Mouse (Mus musculus): ENCODE measurements around the gene Uaca.

Gene Uaca

GRCm38 (mm10) chr9:60829610-60830009, 35.3 kb downstream of the Uaca start:
- ATAC-seq (ENCODE audit: insufficient number of reproducible peaks, low FRiP score, low TSS enrichment), result no peak

DNA sequence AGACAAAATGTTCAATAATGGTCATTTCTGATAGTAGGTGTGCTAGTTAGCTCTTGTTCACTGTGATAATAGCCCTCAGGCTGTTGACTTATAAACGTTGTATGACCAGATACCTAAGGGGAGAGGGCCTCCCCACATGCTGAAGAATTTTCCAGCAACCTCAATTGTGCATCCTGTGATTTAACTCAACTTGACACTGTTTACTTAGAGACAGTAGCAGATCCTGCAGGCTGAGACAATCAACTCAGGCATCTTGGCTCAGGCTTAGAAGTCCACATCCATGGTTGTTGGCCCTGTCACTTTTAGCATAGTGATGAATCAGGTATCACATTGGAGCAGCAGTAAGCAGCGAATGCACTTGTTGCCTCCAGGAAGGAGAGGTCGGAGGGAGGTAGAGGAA, 35.7 kb downstream of the Uaca start:
- no peak for ATAC-seq (ENCODE audit: insufficient number of reproducible peaks, low FRiP score, low TSS enrichment)

- ATAC-seq (ENCODE audit: insufficient number of reproducible peaks, low FRiP score, low TSS enrichment), result no peak
These were observed 37.9 kb downstream of the Uaca start for GRCm38 (mm10) chr9:60832233-60832632.

- no peak for ATAC-seq (ENCODE audit: insufficient number of reproducible peaks, low FRiP score, low TSS enrichment)
These were observed 41.8 kb downstream of the Uaca start for GRCm38 (mm10) chr9:60836151-60836550.

DNA sequence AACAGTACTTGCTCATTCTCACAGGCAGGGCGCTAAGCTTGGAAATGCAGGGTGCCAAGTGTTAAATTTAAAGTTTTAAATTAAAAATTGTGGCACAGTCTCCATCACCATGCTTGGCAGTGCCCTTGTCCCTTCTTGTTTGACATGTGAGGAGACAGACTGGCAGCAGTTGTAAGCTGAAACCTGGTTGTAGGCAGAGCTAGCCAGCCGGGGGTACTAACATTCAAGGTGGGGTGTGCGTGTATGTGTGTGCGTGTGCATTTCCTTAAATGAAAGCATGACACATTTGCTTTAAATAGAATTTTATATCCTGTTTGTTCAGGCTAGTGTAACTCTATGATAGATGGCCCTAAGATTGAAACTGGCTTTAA, 42.7 kb downstream of the Uaca start:
- no peak for ATAC-seq (ENCODE audit: insufficient number of reproducible peaks, low FRiP score, low TSS enrichment)

DNA sequence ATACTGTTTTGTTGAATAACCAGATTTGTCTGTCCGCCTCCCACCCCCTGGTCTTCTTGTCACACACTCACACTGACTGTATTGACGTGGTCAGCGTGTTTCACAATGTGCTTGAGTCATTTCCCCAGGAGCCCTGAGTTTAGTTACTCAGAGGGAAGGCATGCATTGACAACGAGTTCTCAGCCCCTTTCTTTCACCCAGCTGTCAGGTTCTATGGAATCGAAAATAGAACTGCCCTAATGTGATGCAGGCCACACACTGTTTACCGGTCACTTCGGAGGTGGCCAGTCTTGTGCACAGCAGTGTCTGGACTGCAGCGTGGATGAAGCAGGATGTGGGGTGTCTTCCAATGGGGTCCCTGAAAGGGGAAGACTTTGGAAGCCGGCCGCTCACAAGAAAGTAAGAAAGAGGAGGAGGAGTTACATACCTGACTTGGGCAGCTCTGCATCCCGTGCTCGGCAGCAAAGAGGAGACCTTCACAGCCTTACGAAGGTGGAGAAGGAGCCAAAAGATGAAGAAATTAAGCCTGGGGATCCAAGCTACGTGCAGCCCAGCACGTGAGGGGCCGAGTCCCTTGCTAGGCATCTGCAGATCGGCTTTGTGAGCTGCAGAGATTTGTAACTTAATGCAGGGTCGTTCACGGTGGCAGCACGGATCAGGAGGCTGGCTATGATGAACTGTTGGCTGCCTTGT, 43.3 kb downstream of the Uaca start:
- ATAC-seq (ENCODE audit: insufficient number of reproducible peaks, low FRiP score, low TSS enrichment), result no peak

DNA sequence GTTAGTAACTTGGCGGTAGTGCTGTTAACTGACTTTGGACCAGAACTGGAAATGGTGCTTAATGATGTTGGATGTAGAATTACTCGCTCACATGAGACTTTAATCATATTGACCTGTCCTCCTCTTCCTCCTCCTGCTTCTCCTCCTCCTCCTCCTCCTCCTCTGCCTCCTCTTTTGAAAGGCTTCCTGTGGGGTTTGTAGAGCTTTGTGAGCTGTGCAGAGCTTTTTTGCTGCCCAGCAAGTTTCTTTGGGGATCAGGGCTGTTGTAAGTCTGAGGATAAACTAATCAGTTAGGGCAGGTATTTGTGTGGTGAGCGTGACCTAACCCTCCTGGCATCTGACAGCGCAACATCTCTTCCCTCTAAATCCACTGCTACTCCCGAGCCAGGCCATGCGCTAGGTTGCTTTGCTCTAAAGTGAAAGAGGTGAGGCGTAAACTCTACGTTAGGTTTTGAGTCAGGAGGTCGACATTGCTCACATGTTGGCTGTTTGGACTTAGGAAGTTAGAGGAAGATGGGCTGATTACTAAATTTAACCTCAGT, 44.1 kb downstream of the Uaca start:
- ATAC-seq (ENCODE audit: insufficient number of reproducible peaks, low FRiP score, low TSS enrichment), result no peak

DNA sequence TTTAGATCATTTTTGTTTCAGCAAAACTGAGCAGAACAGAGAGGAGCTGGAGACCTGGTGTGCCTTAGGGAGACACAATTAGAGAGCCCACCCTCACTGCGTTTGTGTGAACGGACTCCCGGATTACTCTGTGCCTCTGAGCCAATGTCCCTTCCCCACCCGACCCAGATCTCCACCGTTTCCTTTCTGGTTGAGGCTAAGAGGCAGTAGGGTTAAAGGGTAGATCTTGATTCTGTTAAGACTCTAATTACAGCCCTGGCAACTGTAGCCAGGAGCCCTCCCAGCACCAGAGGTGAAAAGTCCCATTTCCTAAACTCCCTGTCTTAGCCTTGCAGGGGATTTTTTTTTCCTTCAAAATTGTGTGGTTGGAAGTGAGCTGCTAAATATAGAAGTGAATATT, 47.1 kb downstream of the Uaca start:
- ATAC-seq (ENCODE audit: insufficient number of reproducible peaks, low FRiP score, low TSS enrichment), result no peak

- ATAC-seq (ENCODE audit: insufficient number of reproducible peaks, low FRiP score, low TSS enrichment), result no peak
These were observed 49.2 kb downstream of the Uaca start for GRCm38 (mm10) chr9:60843415-60844076.

- no peak for ATAC-seq (ENCODE audit: insufficient number of reproducible peaks, low FRiP score, low TSS enrichment)
These were observed 54.4 kb downstream of the Uaca start for GRCm38 (mm10) chr9:60848730-60849129.

DNA sequence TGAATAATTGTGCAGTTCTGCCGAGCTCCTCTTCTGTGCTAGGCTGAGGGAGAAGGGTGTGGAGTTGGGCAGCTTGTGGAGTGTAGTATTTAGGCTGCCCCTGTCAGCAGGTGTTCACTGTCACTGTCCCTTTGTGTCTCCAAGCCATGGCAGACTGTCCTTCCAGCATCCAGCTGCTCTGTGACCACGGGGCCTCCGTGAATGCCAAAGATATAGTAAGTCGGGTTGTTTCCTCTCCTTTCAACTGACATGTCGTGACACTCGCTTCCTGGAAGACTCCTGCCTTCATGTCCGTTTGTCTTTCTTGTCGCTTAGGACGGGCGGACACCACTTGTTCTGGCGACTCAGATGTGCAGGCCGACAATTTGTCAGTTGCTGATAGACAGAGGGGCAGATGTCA, 55.6 kb downstream of the Uaca start:
- no peak for ATAC-seq (ENCODE audit: insufficient number of reproducible peaks, low FRiP score, low TSS enrichment)

DNA sequence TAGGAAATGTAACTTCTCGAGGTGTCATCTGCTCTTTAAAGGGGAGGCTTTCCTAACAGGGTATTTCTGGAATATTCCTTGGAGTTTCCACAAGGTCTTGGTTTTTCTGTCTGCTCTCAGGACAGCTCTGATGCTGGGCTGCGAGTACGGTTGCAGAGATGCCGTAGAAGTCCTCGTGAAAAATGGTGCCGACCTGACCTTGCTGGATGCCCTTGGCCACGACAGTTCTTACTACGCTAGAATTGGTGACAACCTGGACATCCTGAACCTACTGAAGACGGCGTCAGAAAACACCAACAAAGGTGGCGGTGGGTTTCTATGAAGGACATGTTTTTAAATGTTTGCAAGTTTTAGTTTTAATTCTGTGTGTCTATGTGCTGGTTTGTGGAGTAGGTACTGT, 59.9 kb downstream of the Uaca start:
- no peak for ATAC-seq (ENCODE audit: insufficient number of reproducible peaks, low FRiP score, low TSS enrichment)

DNA sequence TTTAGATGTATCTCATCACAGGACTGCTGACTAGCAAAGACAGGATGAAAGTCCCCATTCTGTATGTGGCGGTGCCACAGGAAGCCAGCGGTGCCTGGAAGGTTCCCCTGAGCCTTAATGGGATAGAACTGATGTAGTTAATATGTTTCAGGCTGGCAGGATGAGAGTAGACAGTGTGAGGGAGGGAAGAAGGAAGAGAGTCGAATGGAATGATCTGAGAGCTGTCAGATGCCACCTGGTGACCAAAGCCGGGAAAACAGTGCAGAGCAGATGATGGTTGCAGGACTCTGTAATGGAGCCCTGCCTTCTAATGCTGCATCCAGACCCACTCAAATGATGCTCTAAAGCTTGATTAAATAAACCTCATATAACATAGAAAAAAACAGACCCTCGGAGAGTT, 63.5 kb downstream of the Uaca start:
- 0 out of 2 replicates have a peak, but pooled peaks have one; percentile 40 for ATAC-seq (ENCODE audit: insufficient number of reproducible peaks, low FRiP score, low TSS enrichment)

GRCm38 (mm10) chr9:60858306-60858960, 64.1 kb downstream of the Uaca start:
- ATAC-seq (ENCODE audit: insufficient number of reproducible peaks, low FRiP score, low TSS enrichment), result no peak

DNA sequence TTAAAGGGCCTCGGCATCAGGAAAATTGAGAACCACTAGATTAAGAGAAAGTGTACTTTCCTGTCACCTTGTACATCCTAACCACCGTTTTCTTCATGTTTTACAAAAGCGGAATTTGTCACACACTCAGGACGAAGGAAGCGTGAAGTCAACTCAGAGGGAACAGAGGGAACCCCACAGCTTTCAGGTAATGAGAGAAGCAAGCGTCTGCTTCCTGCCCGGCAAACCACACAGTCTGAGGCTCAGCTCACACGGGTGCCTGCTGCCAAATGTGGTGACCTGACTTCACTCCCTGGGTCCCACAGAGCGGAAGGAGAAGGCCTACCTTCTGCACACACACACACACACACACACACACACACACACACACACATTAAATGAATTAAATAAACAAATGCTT, 64.7 kb downstream of the Uaca start:
- ATAC-seq (ENCODE audit: insufficient number of reproducible peaks, low FRiP score, low TSS enrichment), result no peak

GRCm38 (mm10) chr9:60861030-60861429, 66.7 kb downstream of the Uaca start:
- ATAC-seq (ENCODE audit: insufficient number of reproducible peaks, low FRiP score, low TSS enrichment), result no peak

GRCm38 (mm10) chr9:60864664-60865063, 70.3 kb downstream of the Uaca start:
- ATAC-seq (ENCODE audit: insufficient number of reproducible peaks, low FRiP score, low TSS enrichment), result no peak

- ATAC-seq (ENCODE audit: insufficient number of reproducible peaks, low FRiP score, low TSS enrichment), result peak; percentile 40; the same call in 1 of the 2 replicates
These were observed 71.5 kb downstream of the Uaca start for GRCm38 (mm10) chr9:60865866-60866265.

DNA sequence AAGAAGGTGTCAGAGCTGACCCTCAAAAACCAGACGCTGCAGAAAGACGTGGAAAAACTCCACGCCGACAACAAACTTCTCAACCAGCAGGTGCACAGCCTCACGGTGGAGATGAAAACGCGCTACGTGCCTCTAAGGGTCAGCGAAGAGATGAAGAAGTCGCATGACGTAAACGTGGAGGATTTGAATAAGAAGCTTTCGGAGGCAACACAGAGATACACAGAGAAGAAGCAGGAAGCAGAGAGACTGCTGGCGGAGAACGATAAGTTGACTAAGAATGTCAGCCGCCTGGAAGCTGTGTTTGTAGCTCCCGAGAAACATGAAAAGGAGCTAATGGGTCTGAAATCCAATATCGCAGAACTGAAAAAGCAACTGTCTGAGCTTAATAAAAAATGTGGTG, 76.1 kb downstream of the Uaca start:
- no peak for ATAC-seq (ENCODE audit: insufficient number of reproducible peaks, low FRiP score, low TSS enrichment)

DNA sequence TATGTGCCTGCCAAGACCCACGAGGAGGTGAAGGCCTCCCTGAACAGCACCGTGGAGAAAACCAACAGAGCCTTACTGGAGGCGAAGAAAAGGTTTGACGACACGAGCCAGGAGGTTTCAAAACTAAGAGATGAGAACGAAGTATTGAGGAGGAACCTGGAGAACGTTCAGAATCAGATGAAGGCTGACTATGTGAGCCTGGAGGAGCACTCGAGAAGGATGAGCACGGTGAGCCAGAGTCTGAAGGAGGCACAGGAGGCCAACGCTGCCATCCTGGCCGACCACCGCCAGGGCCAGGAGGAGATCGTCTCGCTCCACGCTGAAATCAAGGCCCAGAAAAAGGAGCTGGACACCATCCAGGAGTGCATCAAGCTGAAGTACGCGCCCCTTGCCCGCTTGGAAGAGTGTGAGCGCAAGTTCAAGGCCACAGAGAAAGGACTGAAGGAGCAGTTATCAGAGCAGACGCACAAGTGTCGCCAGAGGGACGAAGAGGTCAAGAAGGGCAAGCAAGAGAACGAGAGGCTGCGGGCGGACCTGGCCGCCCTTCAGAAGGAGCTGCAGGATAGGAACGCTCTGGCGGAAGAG, 76.7 kb downstream of the Uaca start:
- ATAC-seq (ENCODE audit: insufficient number of reproducible peaks, low FRiP score, low TSS enrichment), result no peak
